Mouse (Mus musculus) neutrophil, adult 83 days (primary cell): ENCODE results near the gene Sh3pxd2a. TPM values are rescaled to one million over a fixed set of nuclear protein-coding genes. Genes with fewer than 3 reads are reported as not detected.

Source experiments
- total RNA-seq, 2 experiments: library from RNA; stranded (reverse); gene quantifications; one replicate each; pipeline ENCODE4 v1.2.4; 2023

Sh3pxd2a gene
- total RNA-seq, result 1 to 10 TPM; 1.9 to 2.0 TPM

GRCm38 (mm10) chr19:47464304-47465241 is at the start of gene Sh3pxd2a:
Sh3pxd2a (minus strand) TSS chr19:47464401.

Other genes with a start within 250 kb of the Sh3pxd2a start
- 10 to 100 TPM; 18.7 to 19.5 TPM for gene Stn1, start 73.1 kb upstream of the Sh3pxd2a start, total RNA-seq
- gene Slk, start 115.3 kb upstream of the Sh3pxd2a start, total RNA-seq, result 100 to 1,000 TPM; 100 to 113 TPM
- gene Col17a1, start 227.7 kb upstream of the Sh3pxd2a start, total RNA-seq, result not detected